Mouse (Mus musculus): ENCODE measurements around the gene Rex1bd. TPM values are rescaled to one million over a fixed set of nuclear protein-coding genes. Genes with fewer than 3 reads are reported as not detected.

Gene Rex1bd
- 177 and 179 TPM in 2 replicates for polyA plus RNA-seq (2012; rRNA removed)

DNA sequence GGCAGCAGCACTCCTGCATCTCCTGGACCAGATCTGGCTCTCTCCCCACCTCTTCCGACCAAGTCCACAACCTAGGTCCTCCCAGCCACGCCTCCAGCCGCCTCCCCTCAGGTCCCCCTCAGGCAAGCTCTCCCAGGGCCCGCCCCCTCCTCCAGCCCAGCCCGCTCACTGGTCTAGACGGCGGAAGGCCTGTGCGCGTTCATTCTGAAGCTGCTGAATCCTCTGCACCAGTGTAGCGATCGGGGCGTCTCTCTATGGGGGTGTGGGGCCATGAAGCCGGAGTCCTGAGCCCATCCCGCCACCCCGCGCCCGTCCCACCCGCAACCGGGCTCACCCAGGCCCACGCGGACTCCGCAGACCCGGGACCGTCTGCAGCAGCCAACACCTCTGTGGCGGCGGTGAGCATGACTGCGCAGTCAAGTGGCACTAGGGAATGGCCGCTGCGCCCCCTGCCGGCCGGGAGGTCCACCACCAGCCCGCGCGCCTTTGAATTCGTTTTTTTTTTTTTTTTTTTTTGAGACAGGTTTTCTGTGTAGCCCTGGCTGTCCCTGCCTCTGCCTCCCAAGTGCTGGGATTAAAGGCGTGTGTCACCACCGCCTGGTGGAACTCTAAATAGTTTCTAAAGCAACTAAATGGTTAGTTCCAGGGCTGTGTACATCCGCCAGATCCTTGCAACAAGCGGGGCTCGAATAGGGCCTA, at the start of gene Rex1bd:
Rex1bd (minus strand) TSS at position 425 of the 699 bp plus-strand sequence.

DNA sequence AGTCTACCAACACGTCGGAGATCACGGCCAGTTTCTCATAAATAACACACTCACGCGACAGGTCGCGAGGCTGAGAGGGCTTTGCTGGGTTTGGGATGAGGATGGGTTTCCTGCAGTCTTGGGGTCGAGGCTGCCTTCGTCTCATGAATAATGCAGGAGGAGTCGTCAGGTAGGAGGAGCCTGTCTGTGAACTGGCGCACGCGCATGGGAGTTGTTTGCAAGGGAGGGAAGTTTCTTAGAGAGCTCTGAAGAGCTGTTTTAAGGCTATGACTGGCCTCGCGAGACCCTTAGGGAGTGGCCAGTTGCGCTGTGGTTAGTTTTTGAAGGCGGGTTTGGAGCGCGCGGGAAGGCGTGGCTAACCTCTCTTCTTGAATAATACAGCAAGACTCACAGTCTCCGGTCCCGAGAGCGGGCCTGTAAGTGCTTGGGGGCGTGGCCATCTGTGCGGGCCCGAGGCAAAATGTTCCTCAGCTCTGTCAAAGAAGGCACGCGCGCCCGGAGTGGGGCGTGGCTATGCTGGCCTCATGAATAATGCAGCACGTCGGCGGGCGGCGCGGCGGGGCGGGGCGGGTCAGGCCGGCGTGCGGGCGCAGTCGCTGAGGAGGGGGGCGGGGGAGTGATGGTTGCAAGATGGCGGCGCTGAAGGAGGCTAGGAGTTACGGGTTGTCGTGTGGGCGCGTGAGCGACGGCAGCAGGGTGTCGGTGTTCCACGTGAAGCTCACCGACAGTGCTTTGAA, 32.7 kb upstream of the Rex1bd start, which contains the start of gene Ell:
Ell (plus strand) TSS at position 381 of the 737 bp plus-strand sequence.

DNA sequence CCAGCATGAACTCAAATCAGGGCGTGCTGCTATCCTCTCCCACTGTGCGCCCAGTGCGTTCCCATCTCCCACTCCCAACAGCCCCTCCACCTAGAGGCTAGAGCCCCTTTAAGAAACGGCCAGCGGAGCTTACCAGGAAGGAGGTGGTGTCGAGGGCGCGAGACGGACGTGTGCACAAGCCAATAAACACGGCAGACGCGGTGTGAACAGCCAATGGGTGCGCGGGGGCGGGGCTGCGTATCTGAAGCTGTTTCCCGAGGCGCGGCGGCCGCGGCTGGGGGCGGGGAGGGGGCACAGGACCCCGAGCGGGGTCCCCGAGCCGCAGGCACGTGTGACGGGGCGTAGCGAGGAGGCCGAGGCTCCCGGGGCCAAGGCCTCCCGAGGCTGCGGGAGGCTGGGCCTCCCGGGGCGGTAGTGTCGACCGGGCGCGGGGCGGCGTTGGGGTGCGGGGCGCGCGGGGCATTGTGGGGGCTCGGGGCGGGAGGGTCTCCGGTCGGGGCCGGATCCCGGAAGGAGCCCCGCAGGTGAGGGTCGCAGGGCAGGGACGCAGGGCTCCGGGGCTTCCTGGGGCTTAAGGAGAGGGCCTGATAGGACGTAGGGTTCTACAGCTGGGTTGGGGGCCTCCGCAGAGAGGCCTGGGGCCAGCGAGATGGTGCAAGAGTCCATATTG, 21.1 kb upstream of the Rex1bd start, which contains the start of the genes Fkbp8 and Kxd1:
Fkbp8 (plus strand) TSS at position 213 of the 670 bp plus-strand sequence.
Kxd1 (minus strand) TSS at position 445 of the 670 bp plus-strand sequence.

DNA sequence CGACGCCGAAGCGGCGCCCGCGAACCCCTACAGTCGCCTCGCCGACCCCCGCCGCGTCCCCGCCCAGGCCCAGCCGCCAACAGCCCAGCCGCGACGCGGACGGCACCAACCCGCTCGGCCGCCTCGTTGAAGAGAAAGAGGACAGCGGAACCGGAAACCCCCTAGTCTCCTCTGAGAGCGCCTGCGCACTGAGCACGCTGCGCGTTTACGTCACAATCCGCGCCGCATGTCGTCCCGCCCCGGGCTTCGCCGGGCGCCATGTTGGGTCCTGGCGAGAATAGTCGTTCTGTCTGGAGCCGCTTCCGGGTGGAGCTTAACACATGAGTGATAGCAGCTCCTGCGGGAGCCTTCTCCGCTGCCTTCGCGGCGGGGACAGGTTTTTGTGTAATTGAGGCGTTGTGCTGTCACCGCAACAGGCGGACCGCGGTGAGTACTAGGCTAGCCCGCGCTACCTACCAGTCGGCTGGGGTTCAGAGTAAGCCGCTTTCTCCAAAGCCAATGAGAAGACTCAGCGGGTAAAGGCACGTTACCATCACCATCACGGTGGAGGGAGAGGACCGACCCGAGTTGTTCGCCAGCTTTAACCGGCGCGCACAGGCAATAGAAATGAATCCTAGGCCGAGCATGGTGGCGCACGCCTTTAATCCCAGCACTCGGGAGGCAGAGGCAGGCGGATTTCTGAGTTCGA, 3.8 kb upstream of the Rex1bd start, which contains the start of gene Uba52:
Uba52 (minus strand) TSS at position 574 of the 688 bp plus-strand sequence.

DNA sequence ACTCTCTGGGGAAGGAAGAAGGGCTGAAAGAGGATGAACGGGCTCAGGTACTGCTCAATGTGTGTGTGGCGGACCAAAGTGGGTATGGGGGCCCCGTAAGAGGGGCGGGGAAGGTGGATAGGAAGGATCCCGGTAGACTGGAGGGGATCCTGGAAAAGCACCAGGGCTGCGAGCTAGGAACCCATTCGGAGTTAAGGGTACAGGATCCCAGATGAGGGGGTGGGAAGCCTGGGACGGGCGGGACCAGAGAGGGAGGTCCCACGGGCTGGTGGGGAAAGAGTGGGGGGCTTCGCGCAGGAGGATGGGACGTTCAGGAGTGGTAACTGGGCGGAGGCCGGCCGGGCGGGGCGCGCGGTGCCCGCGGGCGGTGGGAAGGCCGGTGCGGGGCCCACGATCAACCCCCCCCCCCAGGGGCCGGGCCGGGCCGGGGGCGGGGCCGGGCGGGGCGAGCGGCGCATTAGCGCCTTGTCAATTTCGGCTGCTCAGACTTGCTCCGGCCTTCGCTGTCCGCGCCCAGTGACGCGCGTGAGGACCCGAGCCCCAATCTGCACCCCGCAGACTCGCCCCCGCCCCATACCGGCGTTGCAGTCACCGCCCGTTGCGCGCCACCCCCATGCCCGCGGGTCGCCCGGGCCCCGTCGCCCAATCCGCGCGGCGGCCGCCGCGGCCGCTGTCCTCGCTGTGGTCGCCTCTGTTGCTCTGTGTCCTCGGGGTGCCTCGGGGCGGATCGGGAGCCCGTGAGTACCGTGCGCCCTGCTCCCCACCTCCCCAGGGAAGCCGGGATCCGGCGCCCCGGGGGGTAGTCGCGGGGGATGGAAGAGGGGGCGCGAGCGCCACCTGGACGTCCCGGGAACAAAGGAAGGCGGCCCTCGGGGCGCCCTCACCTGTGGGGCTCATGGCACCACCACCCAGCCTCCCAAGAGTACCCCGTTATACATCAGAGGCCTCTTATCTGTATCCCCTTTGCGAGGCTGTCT, 13.6 kb downstream of the Rex1bd start, which contains the start of gene Crlf1:
Crlf1 (plus strand) TSS at position 495 of the 977 bp plus-strand sequence.

GRCm38 (mm10) chr8:70486941-70487520, 19.5 kb downstream of the Rex1bd start, which contains the start of gene Tmem59l:
Gene Tmem59l, minus strand, starts transcription at chr8:70487358.

GRCm38 (mm10) chr8:70476333-70477268, 30.0 kb downstream of the Rex1bd start, which contains the start of gene Klhl26:
Gene Klhl26, minus strand, starts transcription at chr8:70476968.

Other genes with a start within 250 kb of the Rex1bd start
- 74.1 and 85.3 TPM in 2 replicates for gene Homer3, start 223.9 kb downstream of the Rex1bd start, polyA plus RNA-seq (2012; rRNA removed)
- gene Ddx49, start 204.3 kb downstream of the Rex1bd start, polyA plus RNA-seq (2012; rRNA removed) = 59.2 and 61.1 TPM in 2 replicates
- 281 and 299 TPM in 2 replicates for gene Cope, start 204.2 kb downstream of the Rex1bd start, polyA plus RNA-seq (2012; rRNA removed)
- 27.7 and 27.9 TPM in 2 replicates for gene Cers1, start 191.0 kb downstream of the Rex1bd start, polyA plus RNA-seq (2012; rRNA removed)
- 13.2 and 14.1 TPM in 2 replicates for gene Gdf1, start 176.9 kb downstream of the Rex1bd start, polyA plus RNA-seq (2012; rRNA removed)
- gene Upf1, start 153.5 kb downstream of the Rex1bd start, polyA plus RNA-seq (2012; rRNA removed) = 26.8 and 30.5 TPM in 2 replicates
- 0.23 and 14.2 TPM in 2 replicates for gene Comp, start 133.2 kb downstream of the Rex1bd start, polyA plus RNA-seq (2012; rRNA removed)
- gene Crtc1, start 67.2 kb downstream of the Rex1bd start, polyA plus RNA-seq (2012; rRNA removed) = 46.5 and 52.0 TPM in 2 replicates
- gene Klhl26, start 29.8 kb downstream of the Rex1bd start, polyA plus RNA-seq (2012; rRNA removed) = 37.6 and 39.6 TPM in 2 replicates
- gene Tmem59l, start 19.4 kb downstream of the Rex1bd start, polyA plus RNA-seq (2012; rRNA removed) = 47.6 and 47.7 TPM in 2 replicates
- 1.8 and 6.7 TPM in 2 replicates for gene Crlf1, start 13.6 kb downstream of the Rex1bd start, polyA plus RNA-seq (2012; rRNA removed)
- gene Uba52, start 4.0 kb upstream of the Rex1bd start, polyA plus RNA-seq (2012; rRNA removed) = 1,708 and 2,002 TPM in 2 replicates
- gene Fkbp8, start 21.0 kb upstream of the Rex1bd start, polyA plus RNA-seq (2012; rRNA removed) = 446 and 466 TPM in 2 replicates
- gene Kxd1, start 21.2 kb upstream of the Rex1bd start, polyA plus RNA-seq (2012; rRNA removed) = 42.2 and 43.7 TPM in 2 replicates
- 29.2 and 29.7 TPM in 2 replicates for gene Ell, start 32.7 kb upstream of the Rex1bd start, polyA plus RNA-seq (2012; rRNA removed)
- gene Isyna1, start 87.6 kb upstream of the Rex1bd start, polyA plus RNA-seq (2012; rRNA removed) = 143 and 177 TPM in 2 replicates
- gene Ssbp4, start 102.1 kb upstream of the Rex1bd start, polyA plus RNA-seq (2012; rRNA removed) = 183 and 213 TPM in 2 replicates
- 1.6 TPM in 2 replicates for gene Lrrc25, start 109.4 kb upstream of the Rex1bd start, polyA plus RNA-seq (2012; rRNA removed)
- 0.19 and 0.29 TPM in 2 replicates for gene Gdf15, start 125.7 kb upstream of the Rex1bd start, polyA plus RNA-seq (2012; rRNA removed)
- gene Pgpep1, start 153.6 kb upstream of the Rex1bd start, polyA plus RNA-seq (2012; rRNA removed) = 59.2 and 61.0 TPM in 2 replicates
- gene Lsm4, start 166.5 kb upstream of the Rex1bd start, polyA plus RNA-seq (2012; rRNA removed) = 183 and 207 TPM in 2 replicates
- 210 and 211 TPM in 2 replicates for gene Jund, start 192.2 kb upstream of the Rex1bd start, polyA plus RNA-seq (2012; rRNA removed)
- 0.08 and 0.10 TPM in 2 replicates for gene Iqcn, start 196.7 kb upstream of the Rex1bd start, polyA plus RNA-seq (2012; rRNA removed)
- gene Gm3336, start 211.8 kb upstream of the Rex1bd start, polyA plus RNA-seq (2012; rRNA removed) = not detected in 2 replicates
- 0.53 and 0.63 TPM in 2 replicates for gene Pde4c, start 217.0 kb upstream of the Rex1bd start, polyA plus RNA-seq (2012; rRNA removed)
- gene Rab3a, start 247.9 kb upstream of the Rex1bd start, polyA plus RNA-seq (2012; rRNA removed) = 325 and 328 TPM in 2 replicates

Data from central nervous system, embryonic 14 days (tissue).